Mouse (Mus musculus) mouse trophoblast stem cell (cell line): Measurements from ENCODE around the gene L3mbtl2.

ENCODE experiments used
- in situ Hi-C, 2 experiments: fragments of 300-500 bp; cut with MseI, MboI; formaldehyde crosslinking; loops; 2 replicates in 1 of 2; 3 replicates in 1 of 2; pipeline ENCODE4 v1.15.1; 2025

Gene L3mbtl2

DNA sequence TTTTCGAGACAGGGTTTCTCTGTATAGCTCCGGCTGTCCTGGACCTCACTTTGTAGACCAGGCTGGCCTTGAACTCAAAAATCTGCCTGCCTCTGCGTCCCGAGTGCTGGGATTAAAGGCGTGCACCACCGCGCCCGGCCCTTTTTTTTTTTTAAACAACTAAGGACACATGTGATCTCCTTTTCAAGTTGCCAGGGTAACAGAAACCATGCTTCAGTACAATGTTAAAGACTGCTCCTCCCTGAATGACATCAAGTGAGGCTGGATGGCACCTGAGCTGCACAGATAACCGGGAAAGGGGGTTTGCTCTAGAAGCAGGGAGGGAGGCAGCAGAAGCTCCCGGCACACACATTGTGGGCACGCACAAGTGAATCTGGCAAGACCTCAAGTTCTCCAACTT lies 45.3 kb downstream of the L3mbtl2 start:
- in situ Hi-C loops, result no loop called here

DNA sequence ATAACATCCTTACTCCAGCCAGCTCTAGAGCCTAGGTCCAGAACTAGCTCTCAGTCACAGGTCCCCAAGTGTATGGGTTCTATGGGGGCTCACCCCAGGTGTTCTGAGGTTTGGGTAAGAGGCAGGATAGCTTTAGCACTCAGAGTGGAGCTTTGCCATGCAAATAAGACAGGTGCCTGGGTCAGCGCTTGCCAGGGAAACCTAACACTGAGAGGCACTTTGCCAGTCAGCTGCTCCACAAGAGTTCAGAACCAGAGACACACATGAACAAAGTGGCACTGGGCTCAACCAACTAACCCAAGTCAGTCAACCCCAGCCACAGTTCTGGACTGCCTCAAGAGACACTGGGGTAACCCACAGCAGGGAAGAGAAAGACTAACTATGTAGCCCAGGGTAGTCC lies 46.0 kb downstream of the L3mbtl2 start:
- in situ Hi-C loops, result no loop called here

GRCm38 (mm10) chr15:81710801-81711200 lies 47.1 kb downstream of the L3mbtl2 start:
- in situ Hi-C loops, result no loop called here

DNA sequence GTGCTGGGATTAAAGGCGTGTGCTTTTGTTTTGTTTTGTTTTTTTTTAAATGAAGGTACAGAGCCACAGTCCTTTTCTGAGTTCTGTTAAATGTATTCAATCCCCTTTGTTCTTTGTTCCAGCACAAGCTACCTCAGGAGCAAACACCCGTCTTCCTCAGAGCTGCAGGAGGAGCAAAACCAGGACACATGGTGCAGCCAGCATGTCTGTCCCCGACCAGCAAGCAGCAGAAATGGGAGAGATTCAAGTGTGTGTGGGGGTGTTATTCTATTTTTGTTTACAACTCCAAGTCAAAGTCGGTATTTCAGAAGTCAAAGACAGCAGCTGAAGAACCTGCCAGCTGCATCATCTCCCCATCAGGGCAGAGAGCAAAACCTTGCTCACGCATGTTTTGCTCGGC lies 50.1 kb downstream of the L3mbtl2 start:
- in situ Hi-C loops, result no loop called here

- in situ Hi-C loops, result no loop called here
Observed at GRCm38 (mm10) chr15:81718336-81719138, 54.8 kb downstream of the L3mbtl2 start.

DNA sequence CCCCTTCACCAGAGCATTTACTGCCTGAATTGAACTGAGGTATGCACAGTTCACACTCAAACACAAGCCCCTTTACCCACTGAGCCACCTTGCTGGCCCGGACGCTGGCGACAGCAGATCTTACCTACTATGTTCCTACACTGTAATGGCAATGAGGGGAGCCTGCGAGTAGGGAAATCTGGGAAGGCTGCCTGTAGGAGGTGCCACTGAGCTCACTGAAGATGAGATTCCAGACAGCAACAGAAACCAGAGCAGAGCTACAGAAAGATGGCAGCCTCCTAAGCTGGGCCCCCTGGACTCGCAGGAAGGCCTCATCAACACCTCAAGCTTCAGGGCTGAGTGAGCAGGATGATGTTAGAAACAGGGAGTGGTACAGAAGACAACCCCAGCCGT lies 55.4 kb downstream of the L3mbtl2 start:
- in situ Hi-C loops, result no loop called here

- in situ Hi-C loops, result no loop called here
Observed at GRCm38 (mm10) chr15:81722361-81722760, 58.7 kb downstream of the L3mbtl2 start.

GRCm38 (mm10) chr15:81723653-81724052 lies 60.0 kb downstream of the L3mbtl2 start:
- in situ Hi-C loops, result no loop called here

GRCm38 (mm10) chr15:81725965-81726364 lies 62.3 kb downstream of the L3mbtl2 start:
- in situ Hi-C loops, result no loop called here

DNA sequence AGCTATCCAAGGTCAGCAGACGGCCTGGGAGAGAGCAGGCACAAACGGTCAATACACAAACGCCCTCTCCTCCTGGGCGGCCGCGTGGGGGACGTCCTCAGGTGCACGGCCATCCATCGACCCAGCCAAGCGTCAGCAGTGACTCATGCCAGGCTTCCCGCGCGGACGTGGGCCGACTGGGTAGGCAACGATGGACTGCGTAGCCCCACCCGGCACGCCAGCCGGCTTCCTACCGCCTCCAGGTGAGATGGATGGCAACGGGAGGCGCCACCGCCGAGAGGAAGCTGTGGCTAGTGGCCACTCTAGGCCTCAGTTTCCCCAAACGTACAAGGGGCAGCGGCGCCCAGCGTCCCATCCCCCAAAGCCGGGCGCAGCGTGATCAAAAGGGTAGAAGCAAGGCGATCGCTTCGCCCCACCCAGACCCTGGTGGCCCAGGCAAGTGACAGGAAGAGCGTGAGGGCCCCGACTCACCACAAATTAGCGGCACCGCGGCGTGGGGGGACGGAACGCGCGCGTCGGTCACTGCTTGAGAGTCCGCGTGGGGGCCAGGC lies 65.6 kb downstream of the L3mbtl2 start:
- in situ Hi-C loops, result no loop called here

- in situ Hi-C loops, result no loop called here
Observed at GRCm38 (mm10) chr15:81729792-81730635, 66.3 kb downstream of the L3mbtl2 start.

DNA sequence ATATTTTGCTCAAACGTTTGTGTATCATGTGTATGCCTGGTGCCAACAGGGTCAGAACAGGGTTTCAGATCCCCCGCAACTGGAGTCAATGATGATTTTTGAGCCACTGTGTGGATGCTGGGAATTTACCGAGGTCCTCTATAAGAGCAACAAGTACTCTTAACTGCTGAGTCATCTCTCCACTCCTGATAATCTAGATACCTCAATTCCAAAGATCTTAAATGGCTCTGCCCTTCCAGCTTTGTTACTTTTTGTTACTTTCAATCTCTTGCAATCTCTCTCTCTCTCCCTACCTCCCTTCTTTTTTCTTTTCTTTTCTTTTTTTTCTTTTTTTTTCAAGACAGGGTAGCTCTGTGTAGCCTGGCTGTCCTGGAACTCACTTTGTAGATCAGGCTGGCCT lies 71.4 kb downstream of the L3mbtl2 start:
- in situ Hi-C loops, result no loop called here
